Mouse (Mus musculus): ENCODE measurements around the gene Olfr345. TPM values are rescaled to one million over a fixed set of nuclear protein-coding genes. Genes with fewer than 3 reads are reported as not detected.

Gene Olfr345
- not detected for total RNA-seq (2021)
- long read RNA-seq = 0 reads

DNA sequence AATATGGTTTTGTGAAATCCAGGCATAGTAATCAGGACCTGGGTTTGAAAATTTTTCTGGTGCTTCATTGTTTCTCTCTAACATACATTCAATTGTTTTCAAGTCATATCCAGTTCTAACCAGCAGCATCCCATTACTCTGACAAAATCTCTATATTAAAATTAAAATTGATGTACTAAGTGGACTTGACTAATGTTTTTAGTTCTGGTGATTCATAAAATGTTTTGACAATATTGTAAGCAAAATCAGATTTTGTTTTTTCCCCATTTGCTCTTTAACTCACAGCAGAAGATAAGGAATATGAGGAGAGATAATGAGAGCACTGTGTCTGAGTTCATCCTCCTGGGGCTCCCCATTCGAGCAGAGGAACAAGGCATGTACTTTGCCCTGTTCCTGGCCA, at the start of gene Olfr345:
Olfr345 (plus strand) TSS at position 301 of the 400 bp plus-strand sequence.
- DNase-seq (ENCODE audit: low spot score in 2 of 2) = no peak

DNA sequence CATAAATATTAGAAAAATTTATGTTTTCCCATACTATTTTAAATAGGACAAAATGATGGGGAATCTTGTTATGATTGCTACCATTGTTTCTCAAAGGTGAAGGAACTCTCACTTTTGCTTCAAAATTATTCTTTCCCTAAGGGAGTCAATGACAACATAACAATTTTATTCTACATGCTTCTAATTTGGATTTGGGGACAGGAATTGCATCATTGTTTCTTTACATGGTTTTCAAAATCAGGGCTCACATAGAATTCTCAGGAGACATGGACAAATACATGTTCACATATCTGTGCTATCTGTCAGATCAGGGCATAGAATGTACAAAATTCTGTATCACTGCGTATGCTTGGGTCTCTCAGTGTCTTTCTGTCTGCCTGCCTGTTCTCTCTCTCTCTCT, 45.6 kb downstream of the Olfr345 start, which contains the start of gene Olfr346:
Olfr346 (plus strand) TSS at position 301 of the 400 bp plus-strand sequence.
- DNase-seq (ENCODE audit: low spot score in 2 of 2) = no peak

Other genes with a start within 250 kb of the Olfr345 start
- not detected for gene Olfr339, start 221.1 kb upstream of the Olfr345 start, total RNA-seq (2021)
- gene Olfr340, start 187.5 kb upstream of the Olfr345 start, total RNA-seq (2021) = not detected
- not detected for gene Olfr341, start 157.6 kb upstream of the Olfr345 start, total RNA-seq (2021)
- not detected for gene Olfr342, start 115.0 kb upstream of the Olfr345 start, total RNA-seq (2021)
- not detected for gene Olfr344, start 73.4 kb upstream of the Olfr345 start, total RNA-seq (2021)
- gene Olfr346, start 45.7 kb downstream of the Olfr345 start, total RNA-seq (2021) = not detected
- not detected for gene Olfr347, start 91.9 kb downstream of the Olfr345 start, total RNA-seq (2021)
- gene Olfr348, start 144.2 kb downstream of the Olfr345 start, total RNA-seq (2021) = not detected
- gene Olfr50, start 150.5 kb downstream of the Olfr345 start, total RNA-seq (2021) = not detected
- gene Olfr3, start 177.0 kb downstream of the Olfr345 start, total RNA-seq (2021) = not detected
- not detected for gene Olfr350, start 206.3 kb downstream of the Olfr345 start, total RNA-seq (2021)
- not detected for gene Olfr351, start 222.6 kb downstream of the Olfr345 start, total RNA-seq (2021)
- not detected for gene Olfr352, start 228.4 kb downstream of the Olfr345 start, total RNA-seq (2021)

All from layer of hippocampus, postnatal 10 days (tissue).